Mouse (Mus musculus): Measurements from ENCODE around the gene Card14. TPM values are rescaled to one million over a fixed set of nuclear protein-coding genes. Genes with fewer than 3 reads are reported as not detected.

The Card14 gene
- not detected in 2 replicates for polyA plus RNA-seq (2014; fragmentation: Nextera tagmentation; extraction: Ambion mirVana)

DNA sequence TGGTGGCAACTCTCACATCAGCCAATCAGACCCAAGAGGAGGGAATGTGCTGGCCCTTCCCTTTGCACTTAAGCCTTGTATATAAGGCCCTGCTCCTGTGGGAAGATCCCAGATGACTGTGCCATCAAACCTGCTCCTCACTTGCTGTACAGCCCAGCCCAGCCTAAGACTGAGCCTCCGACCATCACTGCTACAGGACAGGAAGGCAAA lies at the start of gene Card14:
Card14 (plus strand) TSS at position 111 of the 210 bp plus-strand sequence.
- WGBS: 47% methylated on average over 1 of the region's 1 CpGs
- no peak for ATAC-seq (ENCODE audit: low FRiP score)
- H3K36me3 ChIP-seq (ENCODE audit: control insufficient read depth, insufficient read depth, low read length): no peaks in the 10 kb centered on the region
- peaks cover 3% of the 10 kb centered on the region; the same call in 1 of the 2 replicates for H3K27me3 ChIP-seq (ENCODE audit: control insufficient read depth, insufficient read depth, low read length)
- no peak within 1 kb of the TSS for H3K9ac ChIP-seq (ENCODE audit: low read depth, low read length)
- no peaks in the 10 kb centered on the region for H3K4me1 ChIP-seq (replicated peaks; ENCODE audit: control insufficient read depth, insufficient read depth, low read length)
- no peaks in the 10 kb centered on the region for H3K9me3 ChIP-seq (ENCODE audit: control insufficient read depth, low read length)
- no peak within 1 kb of the TSS for H3K4me3 ChIP-seq (ENCODE audit: low read depth, low read length)
- H3K27ac ChIP-seq (ENCODE audit: low read depth, low read length): no peak within 1 kb of the TSS
- no peak for DNase-seq (ENCODE audit: low spot score)
- H3K4me2 ChIP-seq (replicated peaks; ENCODE audit: low read depth, low read length): no peak within 1 kb of the TSS

- Histone ChIP-seq H3K27ac (ENCODE audit: low read depth, low read length) (no peak overlapping the region), H3K4me3 (ENCODE audit: low read depth, low read length) (no peak overlapping the region)
- no peak for ATAC-seq (ENCODE audit: low FRiP score)
Observed at GRCm38 (mm10) chr11:119258216-119258571, 49.4 kb upstream of the Card14 start.

GRCm38 (mm10) chr11:119258572-119259322 lies 48.8 kb upstream of the Card14 start:
- Histone ChIP-seq H3K4me2 (replicated peaks; ENCODE audit: low read depth, low read length) (peak overlapping the region; percentile 20), H3K27ac (ENCODE audit: low read depth, low read length) (no peak overlapping the region), H3K36me3 (ENCODE audit: control insufficient read depth, insufficient read depth, low read length) (no peaks in the 10 kb centered on the region), H3K27me3 (ENCODE audit: control insufficient read depth, insufficient read depth, low read length) (no peaks in the 10 kb centered on the region), H3K4me3 (ENCODE audit: low read depth, low read length) (no peak overlapping the region), H3K9ac (ENCODE audit: low read depth, low read length) (0 out of 2 replicates have a peak overlapping the region, but pooled peaks have one; percentile 11), H3K9me3 (ENCODE audit: control insufficient read depth, low read length) (no peaks in the 10 kb centered on the region), H3K4me1 (replicated peaks; ENCODE audit: control insufficient read depth, insufficient read depth, low read length) (no peaks in the 10 kb centered on the region)
- 69% methylated on average over 23 of the region's 23 CpGs for WGBS
- ATAC-seq (ENCODE audit: low FRiP score) (0 out of 2 replicates have a peak, but pooled peaks have one; percentile 45), DNase-seq (ENCODE audit: low spot score) (peak; percentile 45)

More at GRCm38 (mm10) chr11:119258216-119258571, 49.4 kb upstream of the Card14 start:
- DNase-seq (ENCODE audit: low spot score): no peak
- peak overlapping the region; percentile 20 for H3K4me2 ChIP-seq (replicated peaks; ENCODE audit: low read depth, low read length)
- 63% methylated on average over 9 of the region's 9 CpGs for WGBS
- H3K36me3 ChIP-seq (ENCODE audit: control insufficient read depth, insufficient read depth, low read length): no peaks in the 10 kb centered on the region
- no peaks in the 10 kb centered on the region for H3K9me3 ChIP-seq (ENCODE audit: control insufficient read depth, low read length)
- H3K4me1 ChIP-seq (replicated peaks; ENCODE audit: control insufficient read depth, insufficient read depth, low read length): no peaks in the 10 kb centered on the region; the same call in 1 of the 2 replicates
- 0 out of 2 replicates have a peak overlapping the region, but pooled peaks have one; percentile 11 for H3K9ac ChIP-seq (ENCODE audit: low read depth, low read length)
- no peaks in the 10 kb centered on the region for H3K27me3 ChIP-seq (ENCODE audit: control insufficient read depth, insufficient read depth, low read length)

DNA sequence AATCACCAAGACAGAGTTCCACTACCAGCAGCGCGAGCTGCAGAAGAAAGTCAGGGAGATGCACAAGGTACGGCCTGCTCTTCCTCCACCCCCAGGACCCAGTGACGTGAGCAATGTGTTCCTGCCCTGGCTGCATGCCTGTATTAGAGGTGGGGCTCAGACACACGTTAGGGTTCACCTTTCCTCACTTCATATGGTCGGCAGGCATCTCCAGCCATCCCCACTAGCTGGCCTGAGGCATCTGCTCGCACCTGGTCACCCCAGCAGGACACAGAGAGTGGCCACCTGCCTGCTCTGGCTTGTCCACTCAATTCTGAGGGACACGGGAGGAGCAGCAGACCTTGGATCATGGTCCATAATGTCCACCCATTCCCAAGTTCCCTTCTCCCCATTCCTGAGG lies 47.6 kb upstream of the Card14 start:
- no peak overlapping the region for H3K4me2 ChIP-seq (replicated peaks; ENCODE audit: low read depth, low read length)
- H3K9me3 ChIP-seq (ENCODE audit: control insufficient read depth, low read length): no peaks in the 10 kb centered on the region
- DNase-seq (ENCODE audit: low spot score) (no peak), ATAC-seq (ENCODE audit: low FRiP score) (no peak)
- no peaks in the 10 kb centered on the region for H3K4me1 ChIP-seq (replicated peaks; ENCODE audit: control insufficient read depth, insufficient read depth, low read length)
- H3K4me3 ChIP-seq (ENCODE audit: low read depth, low read length): no peak overlapping the region
- no peak overlapping the region for H3K9ac ChIP-seq (ENCODE audit: low read depth, low read length)
- 89% methylated on average over 8 of the region's 8 CpGs for WGBS
- H3K36me3 ChIP-seq (ENCODE audit: control insufficient read depth, insufficient read depth, low read length): no peaks in the 10 kb centered on the region
- no peaks in the 10 kb centered on the region for H3K27me3 ChIP-seq (ENCODE audit: control insufficient read depth, insufficient read depth, low read length)
- no peak overlapping the region for H3K27ac ChIP-seq (ENCODE audit: low read depth, low read length)

- Histone ChIP-seq H3K9me3 (ENCODE audit: control insufficient read depth, low read length) (no peaks in the 10 kb centered on the region), H3K4me2 (replicated peaks; ENCODE audit: low read depth, low read length) (no peak overlapping the region), H3K4me1 (replicated peaks; ENCODE audit: control insufficient read depth, insufficient read depth, low read length) (peaks cover 8% of the 10 kb centered on the region; the same call in 1 of the 2 replicates), H3K36me3 (ENCODE audit: control insufficient read depth, insufficient read depth, low read length) (no peaks in the 10 kb centered on the region), H3K9ac (ENCODE audit: low read depth, low read length) (no peak overlapping the region), H3K27me3 (ENCODE audit: control insufficient read depth, insufficient read depth, low read length) (no peaks in the 10 kb centered on the region), H3K4me3 (ENCODE audit: low read depth, low read length) (no peak overlapping the region), H3K27ac (ENCODE audit: low read depth, low read length) (no peak overlapping the region)
- ATAC-seq (ENCODE audit: low FRiP score) (no peak), DNase-seq (ENCODE audit: low spot score) (no peak)
- whole genome bisulfite sequencing: 91% methylated on average over 13 of the region's 13 CpGs
Observed at GRCm38 (mm10) chr11:119264413-119264812, 43.2 kb upstream of the Card14 start.

DNA sequence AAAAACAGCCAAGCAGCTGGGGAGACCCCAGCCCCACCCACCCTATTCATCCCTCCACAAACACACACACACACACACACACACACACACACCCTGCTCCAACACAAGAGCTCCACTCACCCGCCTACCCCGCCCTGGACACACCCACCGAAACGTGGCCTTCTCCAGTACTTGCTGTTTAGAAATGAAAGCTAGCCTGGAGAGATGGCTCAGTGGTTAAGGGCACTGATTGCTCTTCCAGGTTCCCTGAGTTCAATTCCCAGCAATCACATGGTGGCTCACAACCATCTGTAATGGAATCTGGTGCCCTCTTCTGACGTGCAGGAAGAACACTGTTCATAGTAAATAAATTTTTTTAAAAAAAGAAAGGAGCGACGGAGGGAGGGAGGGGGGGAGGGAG lies 41.8 kb upstream of the Card14 start:
- 75% methylated on average over 7 of the region's 7 CpGs for WGBS
- no peaks in the 10 kb centered on the region for H3K9me3 ChIP-seq (ENCODE audit: control insufficient read depth, low read length)
- ATAC-seq (ENCODE audit: low FRiP score) (no peak), DNase-seq (ENCODE audit: low spot score) (no peak)
- H3K9ac ChIP-seq (ENCODE audit: low read depth, low read length): no peak overlapping the region
- no peaks in the 10 kb centered on the region for H3K27me3 ChIP-seq (ENCODE audit: control insufficient read depth, insufficient read depth, low read length)
- no peak overlapping the region for H3K4me3 ChIP-seq (ENCODE audit: low read depth, low read length)
- peaks cover 8% of the 10 kb centered on the region; the same call in 1 of the 2 replicates for H3K4me1 ChIP-seq (replicated peaks; ENCODE audit: control insufficient read depth, insufficient read depth, low read length)
- H3K27ac ChIP-seq (ENCODE audit: low read depth, low read length): no peak overlapping the region
- H3K4me2 ChIP-seq (replicated peaks; ENCODE audit: low read depth, low read length): no peak overlapping the region
- no peaks in the 10 kb centered on the region for H3K36me3 ChIP-seq (ENCODE audit: control insufficient read depth, insufficient read depth, low read length)

DNA sequence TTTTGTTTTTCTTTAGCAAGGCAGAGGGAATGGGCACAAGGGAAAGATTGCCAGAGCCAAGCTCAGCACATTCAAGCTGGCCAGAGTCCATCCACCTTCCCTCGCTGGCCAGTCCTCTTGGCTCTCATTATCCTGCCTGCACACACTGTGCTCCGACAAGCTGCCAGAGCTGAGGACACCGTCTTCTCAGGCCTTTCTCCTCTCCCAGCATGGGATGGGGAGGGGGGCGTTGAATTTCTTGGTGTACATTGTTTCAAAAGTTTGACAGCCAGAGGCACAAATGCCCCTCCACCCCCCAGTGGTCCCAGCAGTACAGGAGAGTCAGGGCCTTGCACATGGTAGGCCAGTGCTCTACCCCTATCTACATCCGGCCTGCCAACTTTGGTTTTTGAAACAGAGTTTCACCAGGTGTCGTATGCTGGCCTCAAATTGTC lies 40.3 kb upstream of the Card14 start:
- ATAC-seq (ENCODE audit: low FRiP score) (peak; percentile 48), DNase-seq (ENCODE audit: low spot score) (no peak)
- WGBS: 39% methylated on average over 6 of the region's 6 CpGs
- Histone ChIP-seq H3K4me3 (ENCODE audit: low read depth, low read length) (0 out of 2 replicates have a peak overlapping the region, but pooled peaks have one; percentile 57), H3K27ac (ENCODE audit: low read depth, low read length) (no peak overlapping the region), H3K9ac (ENCODE audit: low read depth, low read length) (no peak overlapping the region), H3K4me2 (replicated peaks; ENCODE audit: low read depth, low read length) (peak overlapping the region; percentile 89), H3K36me3 (ENCODE audit: control insufficient read depth, insufficient read depth, low read length) (no peaks in the 10 kb centered on the region), H3K4me1 (replicated peaks; ENCODE audit: control insufficient read depth, insufficient read depth, low read length) (peaks cover 8% of the 10 kb centered on the region; the same call in 1 of the 2 replicates), H3K9me3 (ENCODE audit: control insufficient read depth, low read length) (no peaks in the 10 kb centered on the region), H3K27me3 (ENCODE audit: control insufficient read depth, insufficient read depth, low read length) (no peaks in the 10 kb centered on the region)

DNA sequence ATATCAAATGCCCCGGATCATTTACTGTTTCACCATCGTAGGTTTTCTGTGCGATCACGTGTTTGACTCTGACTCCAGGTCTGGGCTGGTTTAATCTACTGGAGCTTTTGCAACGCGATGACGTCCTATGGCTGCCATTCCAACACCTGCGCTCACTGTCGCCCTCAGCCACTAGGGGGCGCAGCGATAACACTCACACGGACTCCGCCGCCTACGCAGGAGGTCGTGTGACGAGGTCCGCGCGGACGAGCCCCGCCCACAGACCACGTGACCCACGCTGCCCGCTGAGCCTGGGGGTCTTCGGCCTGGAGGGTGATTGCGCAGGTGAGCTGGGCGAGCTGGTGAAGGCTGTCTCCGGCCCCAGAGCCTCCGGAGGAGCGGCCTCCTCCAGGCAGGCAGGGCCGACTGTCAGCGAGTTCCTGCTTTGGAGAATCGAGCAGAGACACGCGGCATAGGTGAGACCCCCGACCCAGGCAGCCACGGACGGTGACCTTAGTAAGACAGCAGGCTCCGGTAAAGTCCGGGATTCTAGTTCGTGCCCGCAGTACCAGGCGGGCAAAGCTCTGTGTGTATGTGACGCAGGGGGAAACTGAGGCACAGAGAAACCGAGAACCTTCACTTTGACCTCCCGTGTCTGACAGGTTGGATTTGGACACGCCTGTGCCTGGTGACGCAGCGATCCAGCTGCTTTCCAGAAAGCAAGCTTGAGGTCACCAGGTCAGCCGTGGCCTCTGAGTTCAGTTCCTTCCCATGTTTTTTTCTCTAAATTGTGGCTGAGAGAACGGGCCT lies 39.6 kb upstream of the Card14 start, which contains the start of gene Gaa:
Gaa (plus strand) TSS at position 120 of the 789 bp plus-strand sequence.
- no peaks in the 10 kb centered on the region for H3K36me3 ChIP-seq (ENCODE audit: control insufficient read depth, insufficient read depth, low read length)
- DNase-seq (ENCODE audit: low spot score) (peak; percentile 99), ATAC-seq (ENCODE audit: low FRiP score) (peak; percentile 69)
- peak within 1 kb of the TSS; percentile 57 for H3K4me3 ChIP-seq (ENCODE audit: low read depth, low read length)
- 5% methylated on average over 52 of the region's 52 CpGs for WGBS
- H3K4me2 ChIP-seq (replicated peaks; ENCODE audit: low read depth, low read length): peak within 1 kb of the TSS; percentile 89
- no peak within 1 kb of the TSS for H3K27ac ChIP-seq (ENCODE audit: low read depth, low read length)
- no peaks in the 10 kb centered on the region for H3K27me3 ChIP-seq (ENCODE audit: control insufficient read depth, insufficient read depth, low read length)
- no peaks in the 10 kb centered on the region for H3K9me3 ChIP-seq (ENCODE audit: control insufficient read depth, low read length)
- H3K9ac ChIP-seq (ENCODE audit: low read depth, low read length): peak within 1 kb of the TSS; percentile 60
- peaks cover 8% of the 10 kb centered on the region; the same call in 1 of the 2 replicates for H3K4me1 ChIP-seq (replicated peaks; ENCODE audit: control insufficient read depth, insufficient read depth, low read length)

All from hindbrain, embryonic 11.5 days (tissue).